Mouse (Mus musculus) hindbrain, embryonic 15.5 days (tissue): ENCODE results near the gene Gipc1. TPM values are rescaled to one million over a fixed set of nuclear protein-coding genes. Genes with fewer than 3 reads are reported as not detected.

Experiments used
- ATAC-seq: fragments of 200-750 bp; cut with Nextera tagmentation; 2 replicates; pipeline ENCODE4 v1.8.0; 2017; ENCODE audit warnings: low read depth, moderate number of reproducible peaks, moderate TSS enrichment; ENCODE audit not compliant: low FRiP score
- H3K27ac ChIP-seq: fragments of 300-500 bp; sonication (generic); replicated peaks from 2 replicates; pipeline ENCODE4 v1.5.1; 2015; ENCODE audit warnings: mild to moderate bottlenecking, inconsistent platforms
- H3K27me3 ChIP-seq: fragments of 300-500 bp; sonication (generic); 2 replicates; pipeline ENCODE4 v1.6.1; 2015; ENCODE audit warnings: control low read depth, inconsistent platforms
- H3K36me3 ChIP-seq: fragments of 300-500 bp; sonication (generic); 2 replicates; pipeline ENCODE4 v1.6.1; 2015; ENCODE audit warnings: control low read depth, inconsistent platforms
- H3K4me1 ChIP-seq: fragments of 300-500 bp; sonication (generic); replicated peaks from 2 replicates; pipeline ENCODE4 v1.6.1; 2015; ENCODE audit warnings: control low read depth, inconsistent platforms
- H3K4me2 ChIP-seq: fragments of 300-500 bp; sonication (generic); 2 replicates; pipeline ENCODE4 v1.6.1; 2015; ENCODE audit warnings: moderate library complexity, mild to moderate bottlenecking, inconsistent platforms
- H3K4me3 ChIP-seq: fragments of 300-500 bp; sonication (generic); 2 replicates; pipeline ENCODE4 v1.5.1; 2015; ENCODE audit warnings: mild to moderate bottlenecking, inconsistent platforms
- H3K9ac ChIP-seq: fragments of 300-500 bp; sonication (generic); 2 replicates; pipeline ENCODE4 v1.6.1; 2015; ENCODE audit warnings: inconsistent platforms
- H3K9me3 ChIP-seq: fragments of 300-500 bp; sonication (generic); 2 replicates; pipeline ENCODE4 v1.6.1; 2016; ENCODE audit warnings: control low read depth, inconsistent platforms
- WGBS: fragments of 180-500 bp; shearing (Covaris S2); methylation state at CpG from one replicate; pipeline ENCODE4 v1.1.7; 2015; 5-methylcytosine and 5-hydroxymethylcytosine counted together
- polyA plus RNA-seq: library from polyadenylated mRNA; unstranded; fragments of >200 nt; fragmentation: Nextera tagmentation; extraction: Ambion mirVana; gene quantifications from 2 replicates; pipeline ENCODE4 v1.2.1, GENCODE M21; 2015

Gene Gipc1
- polyA plus RNA-seq, 1 experiment from 2014 or later = 133 TPM

GRCm38 (mm10) chr8:83707554-83707953 lies 55.1 kb downstream of the Gipc1 start:
- H3K9me3 ChIP-seq = no peaks in the 10 kb centered on the region
- no peak overlapping the region for H3K27ac ChIP-seq
- H3K4me2 ChIP-seq = no peak overlapping the region
- ATAC-seq = no peak
- no peak overlapping the region for H3K9ac ChIP-seq
- 74% methylated on average over 8 of the region's 8 CpGs for WGBS
- no peak overlapping the region for H3K4me3 ChIP-seq
- no peaks in the 10 kb centered on the region for H3K27me3 ChIP-seq
- no peaks in the 10 kb centered on the region for H3K36me3 ChIP-seq
- no peaks in the 10 kb centered on the region for H3K4me1 ChIP-seq

Other genes with a start within 250 kb of the Gipc1 start
- gene Scoc, start 194.3 kb upstream of the Gipc1 start, polyA plus RNA-seq = 268 and 277 TPM in 2 replicates
- gene Olfr370, start 116.9 kb upstream of the Gipc1 start, polyA plus RNA-seq = 0.04 TPM in 1 of 2 replicates, not detected in the other
- 333 and 340 TPM in 2 replicates for gene Ndufb7, start 86.0 kb upstream of the Gipc1 start, polyA plus RNA-seq
- 1,382 and 1,396 TPM in 2 replicates for gene Tecr, start 44.7 kb upstream of the Gipc1 start, polyA plus RNA-seq
- 58.1 and 60.9 TPM in 2 replicates for gene Dnajb1, start 44.5 kb upstream of the Gipc1 start, polyA plus RNA-seq
- 1.00 and 1.0 TPM in 2 replicates for gene Ptger1, start 14.0 kb downstream of the Gipc1 start, polyA plus RNA-seq
- gene Pkn1, start 46.5 kb downstream of the Gipc1 start, polyA plus RNA-seq = 27.1 and 30.9 TPM in 2 replicates
- 97.5 and 105 TPM in 2 replicates for gene Ddx39, start 62.5 kb downstream of the Gipc1 start, polyA plus RNA-seq
- 11.0 and 13.4 TPM in 2 replicates for gene Adgre5, start 88.6 kb downstream of the Gipc1 start, polyA plus RNA-seq
- gene Adgrl1, start 247.4 kb downstream of the Gipc1 start, polyA plus RNA-seq = 56.8 and 62.0 TPM in 2 replicates